21 mouse cellular contexts compared by ENCODE assay signal in the genomic region with DNA sequence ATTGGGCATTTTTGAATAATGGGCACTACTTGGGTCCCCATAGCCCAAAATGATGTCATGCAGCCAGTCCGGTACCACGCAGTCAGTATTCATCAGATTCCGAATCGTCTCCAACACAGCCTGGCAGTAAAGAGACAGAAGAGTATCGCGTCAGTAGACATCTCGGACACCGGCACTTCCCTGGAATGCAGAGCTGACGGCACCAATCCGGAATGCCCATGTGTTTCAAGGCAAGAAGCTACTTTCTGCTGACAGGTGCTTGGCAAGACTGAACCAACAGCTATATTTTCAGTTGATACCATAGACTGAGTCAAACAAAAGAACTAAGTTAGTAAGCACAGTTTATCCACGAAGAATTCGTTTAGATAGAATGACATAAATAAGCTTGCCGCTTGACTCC. TPM values are rescaled to one million over a fixed set of nuclear protein-coding genes. Genes with fewer than 3 reads are reported as not detected.
DNase-seq lines count a peak whose midpoint lies in the region; ATAC-seq lines count a peak whose summit lies in the region.
"Had no signal": no experiment of that assay in that cellular context is flagged by ENCODE, and none has a peak within 500 bp of the region (broad histone marks: within the 10 kb centered on the region; RNA-seq: fewer than 3 reads in every experiment).

No protein-coding gene starts in this region.

- WGBS in embryonic facial prominence, embryonic 14.5 days = 92% methylated on average over 13 of the region's 13 CpGs
- WGBS in embryonic facial prominence, embryonic 10.5 days = 96% methylated on average over 13 of the region's 13 CpGs
- WGBS in heart, embryonic 12.5 days = 56% methylated on average over 13 of the region's 13 CpGs
- 97% methylated on average over 13 of the region's 13 CpGs for WGBS in midbrain, embryonic 16.5 days

- peaks cover 86% of the 10 kb centered on the region for H3K36me3 ChIP-seq in embryonic facial prominence, embryonic 14.5 days (ENCODE audit: control insufficient read depth, insufficient read depth, low read length)
- peaks cover 95% of the 10 kb centered on the region for H3K36me3 ChIP-seq in embryonic facial prominence, embryonic 10.5 days (replicated peaks)
- peaks cover 61% of the 10 kb centered on the region for H3K36me3 ChIP-seq in heart, embryonic 12.5 days
- H3K36me3 ChIP-seq in midbrain, embryonic 16.5 days (ENCODE audit: control insufficient read depth, insufficient read depth, low read length) = peaks cover 25% of the 10 kb centered on the region

- intact Hi-C loops in heart, postnatal 14 days (cut with DNase I) = loop anchor here (5.0 kb wide), 1 partner anchor 73 kb away; no protein-coding TSS in a partner anchor

- no peak overlapping the region for H3K4me3 ChIP-seq in embryonic facial prominence, embryonic 14.5 days (ENCODE audit: low read depth, low read length)
- no peak overlapping the region for H3K4me3 ChIP-seq in embryonic facial prominence, embryonic 10.5 days
- no peak overlapping the region for H3K4me3 ChIP-seq in heart, embryonic 12.5 days
- H3K4me3 ChIP-seq in midbrain, embryonic 16.5 days (ENCODE audit: low read depth, low read length) = no peak overlapping the region
- H3K4me3 ChIP-seq: embryonic facial prominence, embryonic 12.5 days; forebrain, embryonic 15.5 days; limb, embryonic 15.5 days; megakaryocyte, embryonic 14.5 days; midbrain, embryonic 15.5 days; stomach, embryonic 15.5 days had no signal

- H3K4me1 ChIP-seq in embryonic facial prominence, embryonic 14.5 days (ENCODE audit: control insufficient read depth, insufficient read depth, low read length) = no peaks in the 10 kb centered on the region
- no peaks in the 10 kb centered on the region for H3K4me1 ChIP-seq in embryonic facial prominence, embryonic 10.5 days
- peaks cover 3% of the 10 kb centered on the region; the same call in 1 of the 2 replicates for H3K4me1 ChIP-seq in heart, embryonic 12.5 days (replicated peaks)
- H3K4me1 ChIP-seq in midbrain, embryonic 16.5 days (ENCODE audit: control insufficient read depth, insufficient read depth, low read length) = no peaks in the 10 kb centered on the region
- H3K4me1 ChIP-seq: embryonic facial prominence, embryonic 12.5 days; forebrain, embryonic 15.5 days; limb, embryonic 15.5 days; midbrain, embryonic 15.5 days; stomach, embryonic 15.5 days had no signal

- H3K27me3 ChIP-seq in embryonic facial prominence, embryonic 14.5 days (replicated peaks; ENCODE audit: control insufficient read depth, insufficient read depth, low read length) = no peaks in the 10 kb centered on the region
- H3K27me3 ChIP-seq in embryonic facial prominence, embryonic 10.5 days (replicated peaks; ENCODE audit: low read depth, poor library complexity, severe bottlenecking) = no peaks in the 10 kb centered on the region
- H3K27me3 ChIP-seq in heart, embryonic 12.5 days (replicated peaks) = no peaks in the 10 kb centered on the region
- H3K27me3 ChIP-seq in midbrain, embryonic 16.5 days (ENCODE audit: control insufficient read depth, insufficient read depth, low read depth, low read length) = no peaks in the 10 kb centered on the region
- H3K27me3 ChIP-seq: embryonic facial prominence, embryonic 12.5 days; forebrain, embryonic 15.5 days; limb, embryonic 15.5 days; megakaryocyte, embryonic 14.5 days; midbrain, embryonic 15.5 days; stomach, embryonic 15.5 days had no signal

- no peak overlapping the region for H3K9ac ChIP-seq in embryonic facial prominence, embryonic 14.5 days (ENCODE audit: low read depth, low read length)
- H3K9ac ChIP-seq in heart, embryonic 12.5 days = no peak overlapping the region
- no peak overlapping the region for H3K9ac ChIP-seq in midbrain, embryonic 16.5 days (ENCODE audit: low read depth, low read length)
- H3K9ac ChIP-seq: embryonic facial prominence, embryonic 12.5 days; forebrain, embryonic 15.5 days; limb, embryonic 15.5 days; midbrain, embryonic 15.5 days; stomach, embryonic 15.5 days had no signal

- DNase-seq in embryonic facial prominence, embryonic 14.5 days (ENCODE audit: low spot score) = peak; percentile 41
- DNase-seq in embryonic facial prominence, embryonic 10.5 days (ENCODE audit: low spot score) = no peak
- peak; percentile 93 for DNase-seq in heart, adult 11 months
- DNase-seq in heart, postnatal 14 days = peak; percentile 13 to 37
- no peak for DNase-seq in cerebellum, adult 9-10 months
- DNase-seq: adrenal gland, adult 8-10 months; cerebellum, adult 9-11 months; lung, postnatal 14 days; right cerebral cortex, postnatal 25 days had no signal

- no peak overlapping the region for H3K27ac ChIP-seq in embryonic facial prominence, embryonic 14.5 days (replicated peaks; ENCODE audit: low read depth, low read length)
- H3K27ac ChIP-seq in embryonic facial prominence, embryonic 10.5 days (replicated peaks) = no peak overlapping the region
- H3K27ac ChIP-seq in heart, embryonic 12.5 days (ENCODE audit: poor library complexity, severe bottlenecking) = peak overlapping the region; percentile 81
- no peak overlapping the region for H3K27ac ChIP-seq in midbrain, embryonic 16.5 days (ENCODE audit: low read length)
- H3K27ac ChIP-seq: embryonic facial prominence, embryonic 12.5 days; forebrain, embryonic 15.5 days; kidney, postnatal 0 days; limb, embryonic 15.5 days; midbrain, embryonic 15.5 days; stomach, embryonic 15.5 days had no signal

- no peaks in the 10 kb centered on the region for H3K9me3 ChIP-seq in embryonic facial prominence, embryonic 14.5 days (ENCODE audit: control insufficient read depth, low read length)
- no peaks in the 10 kb centered on the region for H3K9me3 ChIP-seq in embryonic facial prominence, embryonic 10.5 days
- no peaks in the 10 kb centered on the region for H3K9me3 ChIP-seq in heart, embryonic 12.5 days (replicated peaks)
- no peaks in the 10 kb centered on the region for H3K9me3 ChIP-seq in midbrain, embryonic 16.5 days (replicated peaks; ENCODE audit: control insufficient read depth, low read length, poor library complexity, severe bottlenecking)
- H3K9me3 ChIP-seq: embryonic facial prominence, embryonic 12.5 days; forebrain, embryonic 15.5 days; limb, embryonic 15.5 days; megakaryocyte, embryonic 14.5 days; midbrain, embryonic 15.5 days; stomach, embryonic 15.5 days had no signal

- no peak overlapping the region for H3K4me2 ChIP-seq in embryonic facial prominence, embryonic 14.5 days (ENCODE audit: low read depth, low read length)
- H3K4me2 ChIP-seq in heart, embryonic 12.5 days = peak overlapping the region; percentile 29; the same call in 1 of the 2 replicates
- H3K4me2 ChIP-seq in midbrain, embryonic 16.5 days (ENCODE audit: low read length) = no peak overlapping the region
- H3K4me2 ChIP-seq: embryonic facial prominence, embryonic 12.5 days; forebrain, embryonic 15.5 days; limb, embryonic 15.5 days; midbrain, embryonic 15.5 days; stomach, embryonic 15.5 days had no signal

- no peak for ATAC-seq in embryonic facial prominence, embryonic 14.5 days (ENCODE audit: low read depth)
- ATAC-seq in heart, embryonic 12.5 days (ENCODE audit: insufficient number of reproducible peaks, low FRiP score) = no peak; the same call in 1 of the 2 replicates
- ATAC-seq in midbrain, embryonic 16.5 days = no peak
- no peak for ATAC-seq in activated CD4-positive, CD25-positive, alpha-beta regulatory T cell, adult 4 months
- ATAC-seq: forebrain, embryonic 15.5 days; hindbrain, embryonic 16.5 days; intestine, postnatal 0 days; midbrain, embryonic 15.5 days had no signal

RNA-seq across cellular contexts. Expression of a gene that starts 56.2 kb away (rescaled TPM):
- 44.9 and 48.3 TPM in 2 replicates for polyA plus RNA-seq in embryonic facial prominence, embryonic 14.5 days (2014; fragmentation: Nextera tagmentation; extraction: Ambion mirVana)
- polyA plus RNA-seq in embryonic facial prominence, embryonic 10.5 days (2016; fragmentation: Nextera tagmentation; extraction: Ambion mirVana) = 48.7 and 54.5 TPM in 2 replicates
- 32.5 and 36.3 TPM in 2 replicates for polyA plus RNA-seq in heart, embryonic 12.5 days (2016; fragmentation: Nextera tagmentation; extraction: Ambion mirVana)
- total RNA-seq in heart, postnatal 14 days (2021) = 10 to 100 TPM; 19.6 to 21.2 TPM
- 32.0 and 43.5 TPM in 2 replicates for polyA plus RNA-seq in midbrain, embryonic 16.5 days (2015; fragmentation: Nextera tagmentation; extraction: Ambion mirVana)
- polyA plus RNA-seq in activated CD4-positive, CD25-positive, alpha-beta regulatory T cell, adult 4 months (2017; shearing (Covaris generic)) = 10 to 100 TPM; 37.1 to 43.7 TPM

Comparison
In these comparisons a context has a peak if more than half of its experiments do, and no peak if none do; other contexts are left out.
1. DNase-seq: peak in embryonic facial prominence, embryonic 14.5 days (single experiment), heart, adult 11 months (single experiment) and heart, postnatal 14 days (2 of 2); none in embryonic facial prominence, embryonic 10.5 days (single experiment) and cerebellum, adult 9-10 months (single experiment).